Mouse (Mus musculus): ENCODE data around the gene Ufm1. TPM values are rescaled to one million over a fixed set of nuclear protein-coding genes. Genes with fewer than 3 reads are reported as not detected.

Gene Ufm1
- polyA plus RNA-seq, 1 experiment from 2014 or later: 111 TPM

DNA sequence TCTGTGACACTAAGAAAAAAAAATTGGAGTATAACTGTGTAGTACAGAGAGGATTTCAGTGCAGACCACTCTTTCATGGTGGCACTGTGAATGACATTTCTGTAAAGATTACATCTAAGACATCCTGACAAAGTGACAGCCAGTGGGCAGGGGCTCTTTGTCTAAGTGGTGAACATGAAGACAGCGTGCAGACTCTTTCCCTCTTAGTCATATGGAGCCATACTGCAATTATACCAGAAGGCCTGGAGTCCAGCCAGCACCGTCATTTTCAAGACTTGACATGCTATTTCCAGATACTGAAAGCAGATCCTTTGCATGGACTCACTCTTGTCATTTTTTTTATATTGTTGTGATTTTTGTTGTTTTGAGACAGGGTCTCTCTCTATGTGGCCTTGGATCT lies 29.4 kb downstream of the Ufm1 start:
- ATAC-seq (ENCODE audit: low FRiP score): no peak
- Histone ChIP-seq H3K36me3 (no peaks in the 10 kb centered on the region), H3K9ac (no peak overlapping the region), H3K9me3 (replicated peaks) (no peaks in the 10 kb centered on the region), H3K4me2 (replicated peaks) (no peak overlapping the region), H3K4me3 (no peak overlapping the region), H3K27me3 (no peaks in the 10 kb centered on the region), H3K4me1 (no peaks in the 10 kb centered on the region), H3K27ac (no peak overlapping the region)
- 83% methylated on average over 2 of the region's 2 CpGs for WGBS

DNA sequence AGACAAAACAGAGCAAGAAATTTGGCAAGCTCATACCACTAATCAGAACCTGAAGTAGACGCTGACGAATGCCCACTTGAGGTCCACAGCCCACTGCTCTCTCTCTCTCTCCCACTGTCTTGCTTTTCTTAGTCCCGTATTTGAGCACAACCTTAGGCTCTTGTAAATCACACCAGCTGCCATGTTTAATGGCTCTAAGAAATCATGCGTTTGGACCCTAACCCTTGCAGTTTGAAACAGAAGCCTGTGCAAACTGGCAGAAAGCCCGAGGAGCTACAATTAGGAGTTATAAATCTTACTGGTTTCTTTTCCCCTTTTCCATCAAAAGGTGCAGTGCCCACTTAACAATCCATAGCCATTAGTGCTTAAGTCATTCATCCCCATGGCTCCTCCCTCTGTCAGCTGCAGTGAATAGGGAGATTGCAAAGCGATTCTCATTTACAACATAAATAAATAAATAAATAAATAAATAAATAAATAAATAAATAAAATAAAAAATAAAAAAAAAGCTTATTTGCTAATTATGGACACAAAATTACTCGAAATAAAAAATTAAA lies 50.1 kb downstream of the Ufm1 start:
- Histone ChIP-seq H3K9me3 (replicated peaks) (no peaks in the 10 kb centered on the region), H3K27ac (no peak overlapping the region), H3K27me3 (no peaks in the 10 kb centered on the region), H3K9ac (no peak overlapping the region), H3K4me3 (no peak overlapping the region), H3K4me2 (replicated peaks) (no peak overlapping the region), H3K36me3 (no peaks in the 10 kb centered on the region), H3K4me1 (no peaks in the 10 kb centered on the region)
- no peak for ATAC-seq (ENCODE audit: low FRiP score)
- 79% methylated on average over 7 of the region's 7 CpGs for WGBS

Other genes starting within 250 kb of the Ufm1 start
- gene Frem2, start 206.5 kb downstream of the Ufm1 start, polyA plus RNA-seq (2016; fragmentation: Nextera tagmentation; extraction: Ambion mirVana): 3.9 and 4.6 TPM in 2 replicates
- gene Gm10985, start 18.7 kb downstream of the Ufm1 start, polyA plus RNA-seq (2016; fragmentation: Nextera tagmentation; extraction: Ambion mirVana): not detected in 2 replicates

Data from hindbrain, embryonic 12.5 days (tissue).